In the genomic region with DNA sequence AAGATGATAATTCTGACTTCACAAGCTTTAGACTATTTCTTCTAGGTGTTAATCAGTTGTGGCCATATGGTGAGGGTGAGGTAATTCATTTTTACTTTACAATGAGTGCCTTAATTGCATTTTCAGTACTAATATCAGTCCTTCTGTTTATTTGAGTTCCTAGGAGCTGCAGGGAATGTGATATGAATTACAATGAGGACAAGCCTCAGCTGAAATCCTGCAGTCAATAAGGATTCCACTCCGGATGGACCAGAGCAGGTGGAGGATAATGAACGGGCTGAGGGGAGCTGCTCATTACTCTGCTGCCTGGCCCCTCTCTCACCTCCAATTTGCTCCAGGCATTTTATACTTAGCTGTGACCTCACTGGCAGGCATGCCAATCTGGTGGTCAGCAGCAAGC, we compare ENCODE assay signal across 18 mouse cellular contexts.
DNase-seq lines count a peak whose midpoint lies in the region; ATAC-seq lines count a peak whose summit lies in the region.
"Had no signal": no experiment of that assay in that cellular context is flagged by ENCODE, and none has a peak within 500 bp of the region (broad histone marks: within the 10 kb centered on the region; RNA-seq: fewer than 3 reads in every experiment).

No protein-coding gene starts in this region.

- no peak overlapping the region for H3K4me3 ChIP-seq in hindbrain, embryonic 10.5 days
- H3K4me3 ChIP-seq in midbrain, embryonic 10.5 days, result no peak overlapping the region
- H3K4me3 ChIP-seq in neural tube, embryonic 13.5 days, result no peak overlapping the region
- H3K4me3 ChIP-seq: embryonic facial prominence, embryonic 15.5 days; limb, embryonic 15.5 days had no signal

- H3K9me3 ChIP-seq in hindbrain, embryonic 10.5 days, result no peaks in the 10 kb centered on the region
- H3K9me3 ChIP-seq in midbrain, embryonic 10.5 days (replicated peaks), result no peaks in the 10 kb centered on the region
- H3K9me3 ChIP-seq in neural tube, embryonic 13.5 days, result no peaks in the 10 kb centered on the region
- H3K9me3 ChIP-seq: embryonic facial prominence, embryonic 15.5 days; limb, embryonic 15.5 days had no signal

- peak; percentile 87 for ATAC-seq in neural tube, embryonic 13.5 days (ENCODE audit: low read depth)
- ATAC-seq: intestine, postnatal 0 days had no signal

- H3K36me3 ChIP-seq in hindbrain, embryonic 10.5 days, result no peaks in the 10 kb centered on the region
- no peaks in the 10 kb centered on the region for H3K36me3 ChIP-seq in midbrain, embryonic 10.5 days
- H3K36me3 ChIP-seq in neural tube, embryonic 13.5 days, result no peaks in the 10 kb centered on the region
- H3K36me3 ChIP-seq: embryonic facial prominence, embryonic 15.5 days; limb, embryonic 15.5 days had no signal

- 53% methylated on average over 2 of the region's 2 CpGs for WGBS in hindbrain, embryonic 10.5 days
- WGBS in midbrain, embryonic 10.5 days, result 53% methylated on average over 2 of the region's 2 CpGs
- 12% methylated on average over 2 of the region's 2 CpGs for WGBS in neural tube, embryonic 13.5 days

- peaks cover 37% of the 10 kb centered on the region for H3K4me1 ChIP-seq in hindbrain, embryonic 10.5 days (replicated peaks)
- H3K4me1 ChIP-seq in midbrain, embryonic 10.5 days, result peaks cover 38% of the 10 kb centered on the region
- peaks cover 19% of the 10 kb centered on the region for H3K4me1 ChIP-seq in neural tube, embryonic 13.5 days (replicated peaks)

- H3K4me2 ChIP-seq in neural tube, embryonic 13.5 days, result peak overlapping the region; percentile 21; the same call in 1 of the 2 replicates
- H3K4me2 ChIP-seq: embryonic facial prominence, embryonic 15.5 days; limb, embryonic 15.5 days had no signal

- 0 out of 2 replicates have a peak overlapping the region, but pooled peaks have one; percentile 69 for H3K27ac ChIP-seq in hindbrain, embryonic 10.5 days
- peak overlapping the region; percentile 65 for H3K27ac ChIP-seq in midbrain, embryonic 10.5 days (replicated peaks)
- peak overlapping the region; percentile 67 for H3K27ac ChIP-seq in neural tube, embryonic 13.5 days (replicated peaks)
- H3K27ac ChIP-seq: embryonic facial prominence, embryonic 15.5 days; limb, embryonic 15.5 days had no signal

- peak; percentile 45 for DNase-seq in embryo, embryonic 11 days
- DNase-seq in embryo, embryonic 10.5 days (ENCODE audit: low spot score), result no peak
- DNase-seq in hindbrain, embryonic 10.5 days (ENCODE audit: low spot score), result no peak
- DNase-seq in midbrain, embryonic 10.5 days (ENCODE audit: low spot score), result no peak
- DNase-seq in adrenal gland, postnatal 14 days, result no peak
- no peak for DNase-seq in gastrocnemius, adult 8-10 months (ENCODE audit: low spot score in 2 of 2)
- DNase-seq in kidney, adult 11 months, result no peak
- DNase-seq: adrenal gland, postnatal 36 days; cerebellum, postnatal 36 days; gastrocnemius, postnatal 14 days; heart, postnatal 10 days; kidney, postnatal 10 days; layer of hippocampus, adult 9-11 months; lung, adult 2 months had no signal

- no peak overlapping the region for H3K9ac ChIP-seq in neural tube, embryonic 13.5 days
- H3K9ac ChIP-seq: embryonic facial prominence, embryonic 15.5 days; limb, embryonic 15.5 days had no signal

- no peaks in the 10 kb centered on the region for H3K27me3 ChIP-seq in hindbrain, embryonic 10.5 days (ENCODE audit: insufficient read depth, poor library complexity, severe bottlenecking)
- H3K27me3 ChIP-seq in midbrain, embryonic 10.5 days (ENCODE audit: low read depth, poor library complexity, severe bottlenecking), result no peaks in the 10 kb centered on the region
- H3K27me3 ChIP-seq in neural tube, embryonic 13.5 days, result no peaks in the 10 kb centered on the region
- H3K27me3 ChIP-seq: embryonic facial prominence, embryonic 15.5 days; limb, embryonic 15.5 days had no signal
